Mouse (Mus musculus): Measurements from ENCODE around the gene Gm20388.

Gm20388 gene

DNA sequence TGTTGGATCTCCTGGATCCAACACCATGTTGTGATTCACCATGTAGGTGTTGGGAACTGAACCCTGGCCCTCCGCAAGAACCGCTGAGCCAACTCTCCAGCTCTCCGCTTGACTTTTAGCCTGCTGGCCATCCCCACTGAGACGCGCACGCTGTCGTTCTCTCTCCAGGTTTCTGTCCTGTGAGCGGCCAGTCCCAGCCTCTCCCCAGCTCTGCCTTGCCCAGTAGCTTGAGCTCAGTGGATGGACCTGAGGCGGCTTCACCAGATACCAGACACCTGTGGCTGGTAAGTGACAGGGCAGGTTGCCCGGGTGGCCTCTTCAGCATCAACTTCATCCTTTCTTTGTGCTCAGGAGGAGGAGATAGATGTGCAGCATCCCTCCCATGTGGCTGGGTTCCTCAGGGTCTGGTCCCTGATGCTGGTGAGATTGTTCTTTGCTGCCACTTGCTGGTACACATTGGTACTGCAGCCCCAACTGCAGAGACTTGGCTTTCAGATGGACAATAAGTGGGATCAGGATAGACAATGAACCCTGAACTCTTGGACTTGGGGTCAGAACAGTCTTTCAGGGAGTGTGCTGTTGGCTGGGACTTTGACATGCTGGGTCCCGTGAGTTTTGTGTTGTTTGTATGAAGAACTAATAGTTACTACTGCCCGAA is 3450.6 kb downstream of the Gm20388 start:
- DNase-seq (ENCODE audit: extremely low read depth, insufficient read length, low spot score), result peak; percentile 33

DNA sequence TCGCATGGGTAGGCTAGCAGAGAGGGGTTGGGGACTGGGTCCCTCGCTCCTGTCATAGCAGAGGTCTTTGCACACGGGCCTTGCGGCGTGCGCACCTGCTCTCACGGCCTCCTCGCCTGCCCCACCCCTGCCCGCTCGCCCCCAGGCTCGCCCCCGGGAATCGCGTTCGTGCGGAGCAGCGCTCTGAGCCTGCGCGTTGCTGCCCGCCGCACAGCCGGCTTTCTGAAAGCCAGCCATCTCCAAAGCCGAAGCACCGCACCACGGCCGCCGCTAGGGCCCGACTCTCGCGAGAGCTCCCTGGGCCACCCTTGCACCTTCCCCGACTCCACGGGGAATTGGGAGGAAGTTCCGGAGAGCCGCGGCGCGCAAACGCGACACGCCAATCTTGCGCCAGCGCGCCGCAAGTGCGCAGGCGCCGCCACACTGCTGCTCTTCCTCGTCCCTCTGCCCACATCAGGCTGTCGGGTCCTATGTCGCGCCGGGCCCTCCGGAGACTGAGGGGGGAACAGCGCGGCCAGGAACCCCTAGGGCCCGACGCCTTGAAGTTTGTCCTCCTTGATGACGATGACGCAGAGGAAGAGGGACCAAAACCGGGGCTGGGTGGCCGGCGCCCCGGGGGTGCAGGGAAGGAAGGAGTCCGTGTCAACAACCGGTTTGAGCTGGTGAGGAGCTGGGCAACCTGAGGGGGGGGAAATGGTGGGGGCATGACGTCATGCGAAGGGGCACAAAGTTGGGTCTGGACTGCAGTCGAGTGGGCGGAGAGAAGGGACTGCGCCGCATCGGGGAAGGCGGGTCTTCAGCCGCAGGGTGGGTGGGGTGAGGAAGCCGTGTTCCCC is 3463.0 kb downstream of the Gm20388 start, which contains the start of gene Tcf25:
TSS of gene Tcf25 (plus strand) at position 351 of the 836 bp plus-strand sequence.
- peak; percentile 97 for DNase-seq (ENCODE audit: extremely low read depth, insufficient read length, low spot score)

DNA sequence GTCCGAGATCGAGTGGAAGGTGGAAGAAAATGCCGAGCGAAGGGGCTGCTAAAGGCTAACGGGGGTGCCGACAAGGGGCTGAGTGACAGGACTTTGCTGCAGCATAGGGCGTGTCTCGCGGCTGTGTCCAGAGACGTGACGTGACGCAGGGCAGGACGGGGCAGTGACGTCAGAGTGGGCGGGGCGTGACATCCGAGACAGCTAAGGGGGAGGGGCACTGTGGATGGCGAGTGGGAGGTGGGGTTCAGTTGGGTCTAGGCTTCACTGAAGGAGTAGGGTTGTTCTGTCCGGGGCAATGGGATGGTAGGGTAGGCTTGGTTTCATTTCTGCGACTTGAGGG is 3463.6 kb downstream of the Gm20388 start:
- DNase-seq (ENCODE audit: extremely low read depth, insufficient read length, low spot score), result peak; percentile 91

DNA sequence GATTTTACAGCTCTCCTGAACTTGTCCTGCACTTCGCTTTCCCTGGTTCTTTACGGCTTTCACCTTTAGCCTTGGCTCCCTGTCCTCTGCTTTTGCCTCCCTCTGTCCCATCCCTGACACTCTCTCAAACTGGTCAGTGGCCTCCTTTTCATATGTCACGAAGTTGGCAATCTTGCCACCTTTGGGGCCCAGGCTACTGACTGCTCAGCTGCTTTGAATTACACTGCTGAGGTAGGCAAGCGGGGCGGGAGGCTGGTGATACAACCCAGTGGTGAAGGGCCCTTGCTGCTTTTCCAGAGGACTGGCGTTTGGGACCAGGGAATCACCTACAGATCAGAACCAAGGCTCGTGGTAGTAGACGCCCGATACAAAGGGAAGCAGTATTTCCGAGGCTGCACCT is 3465.1 kb downstream of the Gm20388 start:
- DNase-seq (ENCODE audit: extremely low read depth, insufficient read length, low spot score), result no peak

DNA sequence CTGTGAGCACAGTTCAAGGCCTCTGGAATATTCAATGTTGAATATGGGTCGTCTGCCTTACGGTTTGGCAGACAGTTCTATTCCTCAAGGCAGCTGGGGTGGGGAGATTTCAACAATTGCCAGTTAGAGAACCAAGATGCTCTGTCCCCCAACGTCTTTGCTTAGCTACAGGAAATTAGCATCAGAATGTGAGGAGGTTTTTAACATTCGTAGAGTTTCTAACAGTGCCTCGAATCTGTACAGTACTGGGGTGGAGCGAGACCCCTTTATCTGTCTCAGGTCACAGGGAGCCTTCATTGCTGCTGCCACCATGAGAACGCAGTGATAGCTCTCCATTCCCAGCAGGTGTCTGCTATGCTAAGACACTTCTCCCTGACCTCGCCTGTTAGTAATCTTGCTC is 3465.5 kb downstream of the Gm20388 start:
- no peak for DNase-seq (ENCODE audit: extremely low read depth, insufficient read length, low spot score)

DNA sequence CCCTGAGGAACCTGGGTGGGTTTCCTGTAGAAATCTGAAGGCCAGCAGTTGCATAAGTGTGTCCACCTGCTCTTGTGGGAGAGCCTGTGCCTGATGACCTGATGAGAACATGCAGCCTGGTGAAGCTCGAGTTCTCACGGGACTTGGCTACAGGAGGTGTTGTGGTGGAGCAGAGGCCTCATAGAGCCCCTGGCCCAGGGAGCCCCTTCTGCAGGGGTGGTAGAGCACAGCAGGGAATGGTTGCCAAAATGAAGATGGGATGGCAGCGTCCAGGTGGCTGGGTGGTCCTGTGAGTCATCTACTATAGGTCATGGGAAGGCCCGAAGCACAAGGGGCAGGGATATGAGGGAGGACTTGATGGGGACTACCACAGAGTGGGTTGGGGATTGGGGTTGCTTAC is 3471.1 kb downstream of the Gm20388 start:
- no peak for DNase-seq (ENCODE audit: extremely low read depth, insufficient read length, low spot score)

DNA sequence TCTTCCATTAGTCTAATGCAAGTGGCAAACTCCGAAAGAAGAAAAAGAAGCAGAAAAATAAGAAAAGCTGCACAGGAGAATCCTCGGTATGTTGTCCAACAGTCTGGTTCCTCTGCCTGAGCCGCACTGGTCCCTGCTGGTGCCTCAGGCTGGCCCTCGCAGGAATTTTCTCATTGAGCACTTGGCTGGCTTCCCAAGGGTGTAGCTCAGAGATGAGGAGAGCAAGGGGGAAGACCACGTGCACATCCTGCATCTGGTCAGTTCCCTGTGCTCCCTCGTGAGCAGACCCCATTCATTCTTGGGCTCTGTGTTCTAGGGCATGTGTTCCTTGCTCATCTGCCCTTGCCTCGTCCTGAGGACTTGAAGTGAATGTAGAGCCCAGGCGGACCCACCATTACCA is 3471.9 kb downstream of the Gm20388 start:
- DNase-seq (ENCODE audit: extremely low read depth, insufficient read length, low spot score), result no peak

DNA sequence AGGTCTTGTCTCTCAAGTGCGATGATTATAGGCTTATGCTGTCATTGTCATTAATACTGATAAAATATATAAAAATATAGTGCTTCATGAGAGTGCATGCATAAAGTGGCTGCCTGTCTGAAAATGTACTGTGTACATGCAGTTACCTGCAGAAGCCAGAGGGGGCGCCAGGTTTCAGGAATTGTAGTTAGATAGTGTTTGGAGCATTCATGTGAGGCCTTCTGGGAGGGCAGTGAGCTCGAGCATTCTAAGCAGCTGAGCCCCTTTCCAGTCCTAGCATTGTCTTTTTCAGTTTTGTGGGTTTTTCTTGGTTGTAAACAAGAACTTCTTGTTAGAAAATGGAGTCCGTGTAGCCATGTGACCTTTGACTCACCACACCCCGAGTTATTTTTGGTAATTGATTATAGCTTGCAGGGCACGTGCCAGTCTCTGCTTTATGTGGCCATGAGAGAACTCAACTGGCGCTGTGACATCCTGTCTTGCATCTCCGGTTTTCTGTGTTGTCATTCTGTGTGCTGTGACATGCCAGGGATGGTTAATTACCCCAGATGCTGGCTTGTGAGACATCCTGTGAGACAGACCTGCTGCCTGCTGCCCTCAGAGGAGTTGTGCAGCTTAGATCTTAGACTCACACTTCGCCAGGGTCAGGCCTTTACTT is 3474.4 kb downstream of the Gm20388 start:
- DNase-seq (ENCODE audit: extremely low read depth, insufficient read length, low spot score), result no peak

DNA sequence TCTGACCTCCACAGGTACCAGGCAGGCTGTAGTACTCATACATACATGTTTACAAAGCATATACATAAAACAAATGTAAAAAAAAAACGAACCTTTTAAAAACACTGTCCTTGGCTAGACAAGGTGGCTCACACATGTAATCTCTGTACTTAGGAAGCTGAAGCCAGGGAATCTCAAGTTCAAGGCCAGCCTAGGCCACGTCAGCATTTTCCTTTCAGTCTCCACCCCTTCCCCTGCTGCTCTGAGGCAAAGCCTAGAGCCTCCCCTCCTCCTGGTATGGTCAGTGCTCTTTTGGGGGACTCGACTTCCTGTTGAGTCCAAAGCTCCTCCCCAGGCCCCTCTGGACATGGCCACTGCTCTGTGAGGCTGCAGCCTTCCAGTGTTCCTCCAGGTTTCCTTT is 3476.4 kb downstream of the Gm20388 start:
- no peak for DNase-seq (ENCODE audit: extremely low read depth, insufficient read length, low spot score)

DNA sequence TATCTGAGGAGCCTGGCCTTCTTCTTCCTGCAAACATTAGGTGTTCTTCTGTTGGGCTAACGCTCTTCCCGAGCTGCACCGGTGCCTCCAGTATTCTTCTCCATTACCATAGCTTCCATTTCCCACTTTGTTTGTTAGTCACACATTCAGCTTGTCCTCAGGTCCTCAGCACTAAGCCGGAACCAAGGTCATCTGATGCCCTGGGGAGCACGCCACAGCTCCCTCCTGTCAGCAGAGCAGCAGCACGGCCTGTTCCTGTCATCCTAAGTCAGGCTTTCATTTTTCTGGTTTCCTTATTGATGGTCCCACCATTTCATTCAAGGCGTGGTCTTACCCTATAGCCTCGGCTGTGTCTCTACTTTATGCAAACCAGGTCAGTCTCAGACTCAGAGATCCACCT is 3477.2 kb downstream of the Gm20388 start:
- no peak for DNase-seq (ENCODE audit: extremely low read depth, insufficient read length, low spot score)

DNA sequence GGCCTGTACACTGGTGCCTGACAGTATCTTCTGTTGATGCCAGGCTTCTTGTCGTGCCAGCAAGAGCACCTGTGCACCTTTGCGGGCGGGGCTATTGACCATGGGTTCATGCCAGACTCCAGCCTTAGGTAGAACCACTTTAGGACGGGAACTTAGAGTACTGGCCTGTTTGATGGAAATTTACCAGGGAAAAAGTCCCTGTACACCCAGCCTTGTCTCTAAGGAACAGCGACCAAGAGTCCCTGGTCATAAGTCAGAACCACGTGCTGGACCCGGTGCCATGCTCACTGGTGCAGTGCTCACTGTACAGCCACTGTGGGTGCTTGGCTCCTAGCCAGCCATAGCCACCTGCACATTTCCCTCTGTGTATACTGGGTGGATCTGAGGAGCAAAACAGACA is 3478.4 kb downstream of the Gm20388 start:
- DNase-seq (ENCODE audit: extremely low read depth, insufficient read length, low spot score), result no peak

DNA sequence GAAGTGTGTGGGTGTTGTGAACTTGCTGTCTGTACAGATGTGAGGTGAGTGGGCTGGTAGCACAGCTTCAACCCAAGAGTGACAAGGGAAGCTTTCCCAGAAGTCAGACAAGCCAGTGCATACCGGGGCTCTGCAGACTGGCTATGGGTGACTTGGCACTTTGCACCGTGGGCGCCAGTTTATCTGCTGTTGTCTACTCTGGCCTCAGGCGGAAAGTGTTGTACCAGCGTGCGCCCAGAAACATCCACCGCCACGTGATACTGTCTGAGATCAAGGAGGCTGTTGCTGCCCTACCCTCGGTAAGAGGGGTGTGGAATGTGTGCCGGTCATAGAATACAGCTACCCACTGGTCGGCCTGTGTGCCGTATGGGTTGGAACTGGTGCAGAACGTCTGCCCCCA is 3487.7 kb downstream of the Gm20388 start:
- no peak for DNase-seq (ENCODE audit: extremely low read depth, insufficient read length, low spot score)

DNA sequence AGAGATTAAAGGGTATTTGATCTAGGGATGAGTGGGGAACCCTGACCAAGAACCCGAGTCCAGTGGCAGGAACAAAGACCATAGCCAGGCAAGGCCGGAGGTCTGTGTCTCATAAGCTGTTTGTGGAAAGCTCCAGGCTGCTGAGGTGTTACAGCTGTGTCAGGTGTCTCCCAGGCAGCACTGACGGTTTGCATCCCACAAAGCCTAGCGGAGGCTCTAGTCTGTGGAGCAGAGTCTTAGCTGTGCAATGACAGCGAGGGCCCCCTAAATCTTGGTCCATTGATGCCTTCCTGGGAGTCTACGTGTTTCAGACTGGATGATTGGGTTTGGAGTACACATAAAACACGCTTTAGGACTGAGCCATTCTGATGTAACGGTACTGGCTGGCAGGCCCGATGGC is 3491.3 kb downstream of the Gm20388 start:
- DNase-seq (ENCODE audit: extremely low read depth, insufficient read length, low spot score), result no peak

DNA sequence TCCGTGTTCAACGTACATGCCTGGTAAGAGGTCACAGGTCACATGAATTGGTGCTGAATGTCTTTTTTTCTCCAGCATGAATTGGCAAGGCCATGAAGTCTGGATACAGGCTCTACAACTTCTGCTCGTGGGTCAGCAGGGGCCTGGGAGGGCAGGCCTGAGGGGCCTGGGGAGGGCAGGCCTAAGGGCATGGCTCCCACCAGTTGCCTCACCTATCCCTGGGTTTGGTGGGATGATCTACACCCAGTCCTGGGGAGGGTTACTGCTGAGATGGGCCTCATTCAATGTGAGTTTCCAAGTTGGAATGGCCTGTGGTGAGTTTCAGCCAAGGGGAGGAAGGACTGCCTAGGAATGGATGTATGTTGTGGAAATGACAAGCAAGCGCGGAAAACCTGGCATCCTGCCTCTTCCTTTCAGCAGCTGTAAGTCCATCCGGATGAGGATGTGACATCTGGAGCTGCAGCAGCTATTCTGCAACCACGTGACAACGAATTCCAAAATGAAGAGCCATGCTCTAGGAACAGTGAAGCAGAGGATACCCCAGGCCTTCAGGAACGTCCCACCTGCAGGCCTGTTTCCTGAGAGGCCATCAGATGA is 3492.2 kb downstream of the Gm20388 start:
- no peak for DNase-seq (ENCODE audit: extremely low read depth, insufficient read length, low spot score)

DNA sequence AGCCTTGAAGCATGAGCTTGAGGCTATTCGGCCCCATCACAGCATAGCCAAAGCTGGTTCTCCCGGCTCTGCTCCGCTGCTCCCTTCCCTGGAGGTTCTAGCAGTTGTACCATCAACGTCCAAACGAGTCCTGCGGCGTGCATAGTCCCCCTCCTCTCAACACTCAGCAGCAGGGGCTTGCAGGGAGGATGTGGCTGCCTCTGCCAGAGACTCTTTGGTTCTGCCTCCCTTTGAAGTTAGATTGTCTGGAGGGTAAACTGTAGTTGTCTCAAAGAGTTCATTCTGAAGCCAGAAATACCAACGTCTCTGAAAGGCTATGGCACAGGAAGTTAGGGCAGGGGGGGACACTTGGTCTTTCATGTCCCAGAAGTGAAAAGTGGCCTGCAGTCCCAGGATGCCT is 3493.9 kb downstream of the Gm20388 start:
- no peak for DNase-seq (ENCODE audit: extremely low read depth, insufficient read length, low spot score)

DNA sequence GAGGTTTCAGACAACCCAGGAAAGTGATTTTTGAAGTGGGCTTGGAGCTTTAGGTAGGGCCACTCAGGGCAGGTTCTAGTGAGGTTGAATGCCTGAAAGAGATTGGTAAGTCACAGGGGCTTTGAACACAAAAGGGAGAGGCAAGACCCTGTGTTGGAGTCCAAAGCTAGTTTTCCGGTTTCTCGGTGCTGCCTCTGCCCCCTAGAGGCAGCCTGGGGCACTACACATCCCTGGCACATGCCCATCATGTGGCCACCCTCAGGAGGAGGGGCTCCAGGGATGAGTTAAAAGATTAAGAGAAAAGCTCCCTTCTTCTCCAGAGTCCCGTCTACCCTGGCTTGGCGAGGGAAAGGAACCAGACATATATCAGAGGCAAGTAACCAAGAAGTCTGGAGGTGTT is 3496.1 kb downstream of the Gm20388 start, which contains the start of gene Mc1r:
TSS of gene Mc1r (plus strand) at position 322 of the 400 bp plus-strand sequence.
- DNase-seq (ENCODE audit: extremely low read depth, insufficient read length, low spot score), result peak; percentile 33

DNA sequence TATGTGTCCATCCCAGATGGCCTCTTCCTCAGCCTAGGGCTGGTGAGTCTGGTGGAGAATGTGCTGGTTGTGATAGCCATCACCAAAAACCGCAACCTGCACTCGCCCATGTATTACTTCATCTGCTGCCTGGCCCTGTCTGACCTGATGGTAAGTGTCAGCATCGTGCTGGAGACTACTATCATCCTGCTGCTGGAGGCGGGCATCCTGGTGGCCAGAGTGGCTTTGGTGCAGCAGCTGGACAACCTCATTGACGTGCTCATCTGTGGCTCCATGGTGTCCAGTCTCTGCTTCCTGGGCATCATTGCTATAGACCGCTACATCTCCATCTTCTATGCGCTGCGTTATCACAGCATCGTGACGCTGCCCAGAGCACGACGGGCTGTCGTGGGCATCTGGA is 3497.0 kb downstream of the Gm20388 start:
- DNase-seq (ENCODE audit: extremely low read depth, insufficient read length, low spot score), result no peak

DNA sequence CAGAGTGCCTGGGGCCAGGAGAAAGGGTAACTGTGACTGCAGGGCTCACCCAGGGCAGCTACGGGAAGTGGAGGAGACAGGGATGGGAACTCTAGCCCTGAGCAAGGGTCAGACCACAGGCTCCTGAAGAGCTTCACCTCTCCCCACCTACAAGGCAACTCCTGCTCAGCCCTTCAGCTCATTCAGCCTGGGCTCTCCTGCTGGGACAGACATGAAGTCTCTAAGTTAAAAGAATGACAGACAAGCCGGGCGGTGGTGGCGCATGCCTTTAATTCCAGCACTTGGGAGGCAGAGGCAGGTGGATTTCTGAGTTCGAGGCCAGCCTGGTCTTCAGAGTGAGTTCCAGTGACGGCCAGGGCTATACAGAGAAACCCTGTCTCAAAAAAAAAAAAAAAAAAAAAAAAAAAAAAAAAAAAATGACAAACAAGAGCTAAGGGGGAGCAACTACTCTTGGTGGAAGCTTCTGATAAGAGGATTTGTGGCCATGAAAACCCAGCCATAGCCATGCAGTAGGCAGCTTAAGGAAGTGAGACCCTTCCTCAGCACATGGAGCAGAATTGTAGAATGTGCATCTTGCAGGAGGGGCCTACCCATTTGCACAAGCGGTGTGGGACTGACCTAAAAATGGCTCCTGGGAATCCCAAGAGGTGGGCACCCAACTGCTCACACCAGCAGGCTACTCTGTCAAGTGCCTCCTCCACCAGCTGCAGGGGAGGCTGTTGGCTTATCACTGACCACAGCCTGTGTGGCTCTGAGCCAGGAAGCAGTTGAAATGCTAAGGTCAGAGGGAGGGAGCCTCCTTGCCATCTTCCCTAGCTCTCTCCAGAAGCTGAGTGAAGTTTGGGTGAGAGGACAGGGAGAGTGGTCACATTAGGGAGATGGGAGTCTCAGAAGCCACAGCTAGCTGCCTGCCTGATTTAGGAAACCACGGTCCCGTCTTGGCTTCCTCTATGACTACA is 3498.2 kb downstream of the Gm20388 start:
- DNase-seq (ENCODE audit: extremely low read depth, insufficient read length, low spot score), result no peak

DNA sequence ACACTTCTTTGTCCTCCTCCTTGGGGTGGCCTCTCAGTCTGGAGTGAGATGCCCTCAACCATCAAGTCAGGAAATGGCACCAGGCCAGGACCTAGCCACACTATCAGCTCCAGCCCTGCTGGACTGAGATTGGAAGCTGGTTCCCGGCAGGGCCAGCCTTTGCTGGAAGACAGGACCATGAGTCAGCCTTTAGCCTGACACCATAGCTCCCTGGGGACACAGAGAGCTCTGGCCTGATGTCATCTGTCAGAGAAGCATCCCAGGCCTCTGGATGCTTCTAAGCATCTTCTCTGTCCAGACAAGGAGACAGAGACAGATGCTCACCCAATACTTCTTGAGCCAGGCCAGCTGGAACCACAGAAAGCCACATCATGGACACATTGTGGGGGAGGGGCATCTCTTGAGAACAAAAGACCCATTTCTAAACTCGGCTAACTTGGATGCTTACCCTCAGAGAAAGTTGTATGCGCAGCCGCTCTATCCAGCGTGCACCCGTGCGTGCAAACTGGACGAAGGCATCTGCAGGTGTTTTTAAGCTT is 3499.5 kb downstream of the Gm20388 start:
- peak; percentile 55 for DNase-seq (ENCODE audit: extremely low read depth, insufficient read length, low spot score)

DNA sequence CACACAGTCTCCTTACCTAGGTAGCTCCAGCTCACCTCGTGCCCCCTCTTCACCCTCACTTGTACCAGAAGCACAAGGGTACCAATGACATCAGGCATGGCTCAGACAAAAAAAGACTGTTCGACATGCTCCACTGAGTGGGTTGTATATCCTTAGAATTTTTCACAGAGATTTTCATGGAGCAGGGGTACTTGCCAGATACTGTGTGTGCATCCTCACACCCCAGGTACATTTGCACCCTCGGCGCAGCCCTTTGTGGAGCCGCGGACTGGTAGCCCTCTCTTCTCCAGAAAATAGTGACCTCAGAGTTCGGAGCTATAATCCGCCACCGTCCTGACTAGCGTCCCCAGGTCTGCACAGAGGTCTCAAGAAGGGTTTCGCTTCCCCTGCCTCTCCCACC is 3500.1 kb downstream of the Gm20388 start:
- DNase-seq (ENCODE audit: extremely low read depth, insufficient read length, low spot score), result no peak

All from 3134 (cell line).